41 mouse cellular contexts compared by ENCODE assay signal in the genomic region with DNA sequence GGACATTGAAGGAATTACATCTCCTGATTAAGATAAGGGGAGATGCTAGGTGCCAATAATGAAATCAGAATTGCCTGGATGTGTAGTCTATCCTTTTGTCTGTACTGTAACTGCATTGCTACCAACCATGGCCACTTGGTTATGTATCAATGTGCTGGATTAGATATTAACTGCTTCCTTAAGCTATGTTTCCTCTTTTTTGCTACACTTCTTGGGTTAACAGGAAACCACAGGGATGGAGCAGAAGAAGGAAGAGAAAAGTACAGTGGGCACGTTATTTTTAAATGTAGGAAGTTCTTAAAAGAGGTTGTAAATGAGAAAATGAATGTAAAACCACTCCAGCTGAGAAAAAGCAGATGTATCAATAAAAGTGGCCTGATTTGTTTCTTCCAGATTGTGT. TPM values are rescaled to one million over a fixed set of nuclear protein-coding genes. Genes with fewer than 3 reads are reported as not detected.
A peak's percentile ranks its signal among the peaks of the same experiment; 100 is the strongest.
DNase-seq lines count a peak whose midpoint lies in the region; ATAC-seq and TF ChIP-seq lines count a peak whose summit lies in the region.
"Had no signal": no experiment of that assay in that cellular context is flagged by ENCODE, and none has a peak within 500 bp of the region (broad histone marks: within the 10 kb centered on the region; RNA-seq: fewer than 3 reads in every experiment).

No protein-coding gene starts in this region.

- H3K4me2 ChIP-seq in heart, embryonic 12.5 days, result no peak overlapping the region
- no peak overlapping the region for H3K4me2 ChIP-seq in lung, postnatal 0 days (replicated peaks; ENCODE audit: low read depth, low read length)
- H3K4me2 ChIP-seq: embryonic facial prominence, embryonic 13.5 days; forebrain, embryonic 15.5 days; heart, embryonic 13.5 days; limb, embryonic 15.5 days; lung, embryonic 14.5 days; midbrain, embryonic 12.5 days had no signal

- H3K9me3 ChIP-seq in heart, embryonic 12.5 days (replicated peaks), result 0 out of 2 replicates have a peak, but pooled peaks cover 5% of the 10 kb centered on the region
- H3K9me3 ChIP-seq in lung, postnatal 0 days (ENCODE audit: low read length), result no peaks in the 10 kb centered on the region
- H3K9me3 ChIP-seq in hindbrain, embryonic 10.5 days, result no peaks in the 10 kb centered on the region
- H3K9me3 ChIP-seq: forebrain, embryonic 15.5 days; G1E; limb, embryonic 10.5 days; limb, embryonic 15.5 days; midbrain, embryonic 12.5 days had no signal

- TF ChIP-seq CTCF in lung, postnatal 0 days (IDR thresholded peaks at IDR 0.05), result no peak

- H3K9ac ChIP-seq in heart, embryonic 12.5 days, result no peak overlapping the region
- H3K9ac ChIP-seq in lung, postnatal 0 days (replicated peaks; ENCODE audit: low read depth), result no peak overlapping the region
- H3K9ac ChIP-seq: embryonic facial prominence, embryonic 13.5 days; forebrain, embryonic 15.5 days; heart, embryonic 13.5 days; limb, embryonic 15.5 days; liver, embryonic 14.5 days; lung, embryonic 14.5 days; midbrain, embryonic 12.5 days had no signal

- H3K4me1 ChIP-seq in heart, embryonic 12.5 days (replicated peaks), result no peaks in the 10 kb centered on the region
- no peaks in the 10 kb centered on the region for H3K4me1 ChIP-seq in lung, postnatal 0 days (ENCODE audit: insufficient read depth, low read depth, low read length)
- H3K4me1 ChIP-seq in hindbrain, embryonic 10.5 days (replicated peaks), result no peaks in the 10 kb centered on the region
- H3K4me1 ChIP-seq: embryonic facial prominence, embryonic 13.5 days; forebrain, embryonic 10.5 days; forebrain, embryonic 15.5 days; heart, embryonic 13.5 days; limb, embryonic 10.5 days; limb, embryonic 15.5 days; midbrain, embryonic 12.5 days had no signal

- no peak for ATAC-seq in heart, embryonic 12.5 days (ENCODE audit: insufficient number of reproducible peaks, low FRiP score)
- no peak for ATAC-seq in lung, postnatal 0 days
- peak; percentile 99 for ATAC-seq in granulocyte monocyte progenitor cell, adult 5-6 weeks (replicated peaks; ENCODE audit: poor library complexity, severe bottlenecking)
- peak; percentile 93 for ATAC-seq in monocyte, adult 5-6 weeks (replicated peaks; ENCODE audit: insufficient number of reproducible peaks, low FRiP score, low TSS enrichment, poor library complexity, severe bottlenecking)
- ATAC-seq in activated CD4-positive, CD25-positive, alpha-beta regulatory T cell, adult 4 months, result no peak
- ATAC-seq: forebrain, embryonic 15.5 days; hindbrain, embryonic 16.5 days had no signal

- 26% methylated on average over 1 of the region's 1 CpGs for WGBS in heart, embryonic 12.5 days
- WGBS in lung, postnatal 0 days, result 17% methylated on average over 1 of the region's 1 CpGs
- WGBS in hindbrain, embryonic 10.5 days, result 51% methylated on average over 1 of the region's 1 CpGs

- H3K27me3 ChIP-seq in heart, embryonic 12.5 days (replicated peaks), result no peaks in the 10 kb centered on the region
- no peaks in the 10 kb centered on the region for H3K27me3 ChIP-seq in lung, postnatal 0 days (replicated peaks; ENCODE audit: insufficient read depth, low read length)
- H3K27me3 ChIP-seq in hindbrain, embryonic 10.5 days (ENCODE audit: insufficient read depth, poor library complexity, severe bottlenecking), result no peaks in the 10 kb centered on the region
- H3K27me3 ChIP-seq: embryonic facial prominence, embryonic 13.5 days; forebrain, embryonic 15.5 days; heart, embryonic 13.5 days; limb, embryonic 15.5 days; midbrain, embryonic 12.5 days had no signal

- DNase-seq in heart, adult 8-10 months (ENCODE audit: low spot score), result peak; percentile 12
- DNase-seq in lung, postnatal 0 days (ENCODE audit: low spot score), result peak; percentile 24
- DNase-seq in lung, postnatal 4 days, result no peak
- no peak for DNase-seq in hindbrain, embryonic 10.5 days (ENCODE audit: low spot score)
- DNase-seq: adrenal gland, adult 2 months; adrenal gland, postnatal 36 days; cerebellum, adult 9-10 months; gastrocnemius, postnatal 25 days; heart, postnatal 10 days; kidney, adult 18-20 months; kidney, postnatal 36 days; layer of hippocampus, postnatal 36 days; lung, embryonic 14.5 days; retina, postnatal 1 day; right cerebral cortex, postnatal 25 days; spleen, adult 18-20 months; thymus, adult 18-20 months; thymus, postnatal 25 days had no signal

- H3K4me3 ChIP-seq in heart, embryonic 12.5 days, result no peak overlapping the region
- H3K4me3 ChIP-seq in lung, postnatal 0 days (ENCODE audit: low read depth, low read length), result no peak overlapping the region
- H3K4me3 ChIP-seq in hindbrain, embryonic 10.5 days, result no peak overlapping the region
- H3K4me3 ChIP-seq: embryonic facial prominence, embryonic 13.5 days; forebrain, embryonic 10.5 days; forebrain, embryonic 15.5 days; heart, embryonic 13.5 days; layer of hippocampus, adult 2 months; limb, embryonic 10.5 days; limb, embryonic 15.5 days; midbrain, embryonic 12.5 days had no signal

- no peak overlapping the region for H3K27ac ChIP-seq in heart, embryonic 12.5 days (ENCODE audit: poor library complexity, severe bottlenecking)
- no peak overlapping the region for H3K27ac ChIP-seq in lung, postnatal 0 days (ENCODE audit: low read length)
- H3K27ac ChIP-seq in hindbrain, embryonic 10.5 days, result no peak overlapping the region
- H3K27ac ChIP-seq: embryonic facial prominence, embryonic 13.5 days; forebrain, embryonic 10.5 days; forebrain, embryonic 15.5 days; heart, embryonic 13.5 days; layer of hippocampus, adult 2 months; limb, embryonic 10.5 days; limb, embryonic 15.5 days; liver, embryonic 14.5 days; midbrain, embryonic 12.5 days had no signal

- no peaks in the 10 kb centered on the region for H3K36me3 ChIP-seq in heart, embryonic 12.5 days
- no peaks in the 10 kb centered on the region for H3K36me3 ChIP-seq in lung, postnatal 0 days (ENCODE audit: insufficient read depth, low read length)
- H3K36me3 ChIP-seq in hindbrain, embryonic 10.5 days, result no peaks in the 10 kb centered on the region
- H3K36me3 ChIP-seq: embryonic facial prominence, embryonic 13.5 days; forebrain, embryonic 10.5 days; forebrain, embryonic 15.5 days; G1E; heart, embryonic 13.5 days; limb, embryonic 10.5 days; limb, embryonic 15.5 days; midbrain, embryonic 12.5 days had no signal

- TF ChIP-seq EP300 in lung, postnatal 0 days (IDR thresholded peaks at IDR 0.05), result no peak

RNA-seq across cellular contexts. Expression of a gene that starts 3.4 kb away (rescaled TPM):
- not detected for total RNA-seq in heart, adult 8-10 months (2022)
- not detected in 2 replicates for polyA plus RNA-seq in heart, embryonic 12.5 days (2016; fragmentation: Nextera tagmentation; extraction: Ambion mirVana)
- polyA plus RNA-seq in lung, postnatal 0 days (2015; fragmentation: Nextera tagmentation; extraction: Ambion mirVana), result not detected in 2 replicates
- total RNA-seq in granulocyte monocyte progenitor cell, adult 5-6 weeks (2014; fragmentation: Nextera tagmentation), result not detected in 2 replicates
- not detected in 2 replicates for total RNA-seq in granulocyte monocyte progenitor cell, adult 5-6 weeks (2017)
- 2.2 to 10.4 TPM (median 6.7 TPM) in 3 replicates for total RNA-seq in monocyte, adult 5-6 weeks (2017)
- polyA plus RNA-seq in activated CD4-positive, CD25-positive, alpha-beta regulatory T cell, adult 4 months (2017; shearing (Covaris generic)), result not detected
- not detected in 2 replicates for polyA plus RNA-seq in hindbrain, embryonic 10.5 days (2016; fragmentation: Nextera tagmentation; extraction: Ambion mirVana)
- total RNA-seq: adrenal gland, adult 2 months; adrenal gland, postnatal 36 days; G1E; gastrocnemius, adult 18-20 months; gastrocnemius, postnatal 25 days; heart, adult 18-20 months; heart, postnatal 10 days; layer of hippocampus, adult 2 months; layer of hippocampus, postnatal 36 days; left cerebral cortex, postnatal 10 days had no signal
- polyA plus RNA-seq: adrenal gland, adult 2 months; embryonic facial prominence, embryonic 13.5 days; forebrain, embryonic 10.5 days; forebrain, embryonic 15.5 days; frontal cortex, adult 2 months; G1E; heart, embryonic 13.5 days; hindbrain, embryonic 11.5 days; intestine, embryonic 14.5 days; limb, embryonic 10.5 days; limb, embryonic 15.5 days; liver, embryonic 14.5 days; lung, embryonic 14.5 days; midbrain, embryonic 12.5 days; stomach, embryonic 16.5 days had no signal

RNA-seq across cellular contexts. Expression of a gene that starts 26.7 kb away (rescaled TPM):
- not detected for total RNA-seq in heart, adult 8-10 months (2022)
- polyA plus RNA-seq in heart, embryonic 12.5 days (2016; fragmentation: Nextera tagmentation; extraction: Ambion mirVana), result not detected in 2 replicates
- 0.04 TPM in 1 of 2 replicates, not detected in the other for polyA plus RNA-seq in lung, postnatal 0 days (2015; fragmentation: Nextera tagmentation; extraction: Ambion mirVana)
- not detected in 2 replicates for total RNA-seq in granulocyte monocyte progenitor cell, adult 5-6 weeks (2014; fragmentation: Nextera tagmentation)
- not detected in 2 replicates for total RNA-seq in granulocyte monocyte progenitor cell, adult 5-6 weeks (2017)
- 97.7 to 348 TPM (median 123 TPM) in 3 replicates for total RNA-seq in monocyte, adult 5-6 weeks (2017)
- not detected for polyA plus RNA-seq in activated CD4-positive, CD25-positive, alpha-beta regulatory T cell, adult 4 months (2017; shearing (Covaris generic))
- not detected in 2 replicates for polyA plus RNA-seq in hindbrain, embryonic 10.5 days (2016; fragmentation: Nextera tagmentation; extraction: Ambion mirVana)
- total RNA-seq: adrenal gland, postnatal 36 days; gastrocnemius, adult 18-20 months; gastrocnemius, postnatal 25 days; heart, adult 18-20 months; heart, postnatal 10 days; layer of hippocampus, adult 2 months; layer of hippocampus, postnatal 36 days had no signal
- polyA plus RNA-seq: adrenal gland, adult 2 months; embryonic facial prominence, embryonic 13.5 days; forebrain, embryonic 10.5 days; forebrain, embryonic 15.5 days; G1E; heart, embryonic 13.5 days; hindbrain, embryonic 11.5 days; hindbrain, embryonic 16.5 days; limb, embryonic 10.5 days; limb, embryonic 15.5 days; liver, embryonic 14.5 days; lung, embryonic 14.5 days; midbrain, embryonic 12.5 days; neural tube, embryonic 14.5 days had no signal

RNA-seq across cellular contexts. Expression of a gene that starts 34.8 kb away (rescaled TPM):
- under 1 TPM in 1 of 4 experiments, not detected in 3; 0.22 TPM for total RNA-seq in heart, adult 8-10 months (2022)
- not detected in 2 replicates for polyA plus RNA-seq in heart, embryonic 12.5 days (2016; fragmentation: Nextera tagmentation; extraction: Ambion mirVana)
- polyA plus RNA-seq in lung, postnatal 0 days (2015; fragmentation: Nextera tagmentation; extraction: Ambion mirVana), result 0.30 and 0.61 TPM in 2 replicates
- not detected in 2 replicates for total RNA-seq in granulocyte monocyte progenitor cell, adult 5-6 weeks (2014; fragmentation: Nextera tagmentation)
- total RNA-seq in granulocyte monocyte progenitor cell, adult 5-6 weeks (2017), result 2.9 TPM in 1 of 2 replicates, not detected in the other
- 135 to 407 TPM (median 135 TPM) in 3 replicates for total RNA-seq in monocyte, adult 5-6 weeks (2017)
- under 1 TPM in 1 of 2 experiments, not detected in 1; 0.82 TPM for polyA plus RNA-seq in activated CD4-positive, CD25-positive, alpha-beta regulatory T cell, adult 4 months (2017; shearing (Covaris generic))
- not detected in 2 replicates for polyA plus RNA-seq in hindbrain, embryonic 10.5 days (2016; fragmentation: Nextera tagmentation; extraction: Ambion mirVana)
- total RNA-seq: adrenal gland, adult 2 months; adrenal gland, postnatal 36 days; G1E; gastrocnemius, adult 18-20 months; gastrocnemius, postnatal 25 days; heart, postnatal 10 days; layer of hippocampus, adult 2 months; layer of hippocampus, postnatal 36 days; left cerebral cortex, postnatal 10 days had no signal
- polyA plus RNA-seq: embryonic facial prominence, embryonic 13.5 days; forebrain, embryonic 10.5 days; forebrain, embryonic 15.5 days; frontal cortex, adult 2 months; G1E; heart, embryonic 13.5 days; hindbrain, embryonic 11.5 days; hindbrain, embryonic 16.5 days; intestine, embryonic 14.5 days; limb, embryonic 10.5 days; limb, embryonic 15.5 days; lung, embryonic 14.5 days; midbrain, embryonic 12.5 days; neural tube, embryonic 14.5 days had no signal

RNA-seq across cellular contexts. Expression of a gene that starts 53.1 kb away (rescaled TPM):
- not detected for total RNA-seq in heart, adult 8-10 months (2022)
- not detected in 2 replicates for polyA plus RNA-seq in heart, embryonic 12.5 days (2016; fragmentation: Nextera tagmentation; extraction: Ambion mirVana)
- 0.13 TPM in 1 of 2 replicates, not detected in the other for polyA plus RNA-seq in lung, postnatal 0 days (2015; fragmentation: Nextera tagmentation; extraction: Ambion mirVana)
- total RNA-seq in granulocyte monocyte progenitor cell, adult 5-6 weeks (2014; fragmentation: Nextera tagmentation), result not detected in 2 replicates
- total RNA-seq in granulocyte monocyte progenitor cell, adult 5-6 weeks (2017), result 1.6 TPM in 1 of 2 replicates, not detected in the other
- total RNA-seq in monocyte, adult 5-6 weeks (2017), result 92.3 to 435 TPM (median 102 TPM) in 3 replicates
- polyA plus RNA-seq in activated CD4-positive, CD25-positive, alpha-beta regulatory T cell, adult 4 months (2017; shearing (Covaris generic)), result under 1 TPM in 1 of 2 experiments, not detected in 1; 0.20 TPM
- not detected in 2 replicates for polyA plus RNA-seq in hindbrain, embryonic 10.5 days (2016; fragmentation: Nextera tagmentation; extraction: Ambion mirVana)
- total RNA-seq: adrenal gland, postnatal 36 days; gastrocnemius, adult 18-20 months; gastrocnemius, postnatal 25 days; heart, adult 18-20 months; heart, postnatal 10 days; layer of hippocampus, adult 2 months; layer of hippocampus, postnatal 36 days; left cerebral cortex, postnatal 10 days had no signal
- polyA plus RNA-seq: adrenal gland, adult 2 months; embryonic facial prominence, embryonic 13.5 days; forebrain, embryonic 10.5 days; forebrain, embryonic 15.5 days; frontal cortex, adult 2 months; G1E; heart, embryonic 13.5 days; hindbrain, embryonic 11.5 days; hindbrain, embryonic 16.5 days; intestine, embryonic 14.5 days; limb, embryonic 10.5 days; limb, embryonic 15.5 days; liver, embryonic 14.5 days; lung, embryonic 14.5 days; midbrain, embryonic 12.5 days; neural tube, embryonic 14.5 days; stomach, embryonic 16.5 days had no signal

Comparison
In these comparisons a context has a peak if more than half of its experiments do, and no peak if none do; other contexts are left out.
1. DNase-seq: peak in heart, adult 8-10 months (single experiment) and lung, postnatal 0 days (single experiment); none in lung, postnatal 4 days (0 of 2) and hindbrain, embryonic 10.5 days (single experiment).
2. ATAC-seq: peak in granulocyte monocyte progenitor cell, adult 5-6 weeks (single experiment) and monocyte, adult 5-6 weeks (single experiment); none in heart, embryonic 12.5 days (single experiment), lung, postnatal 0 days (single experiment) and activated CD4-positive, CD25-positive, alpha-beta regulatory T cell, adult 4 months (single experiment).